Mouse (Mus musculus): ENCODE measurements around the gene Lrwd1.
"Not testable (repeated sequence)": the region's sequence is repeated elsewhere in the genome, so short reads cannot be mapped to it uniquely, and the experiment has no call there.

Lrwd1 gene

DNA sequence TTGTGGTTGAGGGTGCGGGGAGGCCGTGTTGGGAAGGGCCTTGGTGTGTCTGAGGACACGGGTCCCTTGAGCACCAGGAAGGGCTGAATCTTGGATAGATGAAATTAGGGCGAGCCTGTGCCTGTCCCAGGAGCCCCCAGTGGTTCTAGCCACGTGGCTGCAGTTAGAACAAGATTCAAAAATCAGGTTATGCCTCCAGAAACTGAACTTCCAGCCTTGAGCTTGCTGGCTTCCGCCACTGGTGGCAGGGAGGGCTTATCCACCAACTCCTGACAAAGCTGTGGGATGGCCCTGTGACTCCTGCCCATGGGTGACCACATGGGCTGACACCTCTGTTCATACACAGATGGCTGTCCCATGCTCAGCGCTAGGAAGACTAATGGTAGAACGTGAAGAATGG, 11.8 kb upstream of the Lrwd1 start:
- no peak for DNase-seq (ENCODE audit: low spot score in 2 of 2)

- peak; percentile 75 to 80 for DNase-seq (ENCODE audit: low spot score in 2 of 2)
These were observed 11.1 kb upstream of the Lrwd1 start for GRCm38 (mm10) chr5:136146936-136147335.

DNA sequence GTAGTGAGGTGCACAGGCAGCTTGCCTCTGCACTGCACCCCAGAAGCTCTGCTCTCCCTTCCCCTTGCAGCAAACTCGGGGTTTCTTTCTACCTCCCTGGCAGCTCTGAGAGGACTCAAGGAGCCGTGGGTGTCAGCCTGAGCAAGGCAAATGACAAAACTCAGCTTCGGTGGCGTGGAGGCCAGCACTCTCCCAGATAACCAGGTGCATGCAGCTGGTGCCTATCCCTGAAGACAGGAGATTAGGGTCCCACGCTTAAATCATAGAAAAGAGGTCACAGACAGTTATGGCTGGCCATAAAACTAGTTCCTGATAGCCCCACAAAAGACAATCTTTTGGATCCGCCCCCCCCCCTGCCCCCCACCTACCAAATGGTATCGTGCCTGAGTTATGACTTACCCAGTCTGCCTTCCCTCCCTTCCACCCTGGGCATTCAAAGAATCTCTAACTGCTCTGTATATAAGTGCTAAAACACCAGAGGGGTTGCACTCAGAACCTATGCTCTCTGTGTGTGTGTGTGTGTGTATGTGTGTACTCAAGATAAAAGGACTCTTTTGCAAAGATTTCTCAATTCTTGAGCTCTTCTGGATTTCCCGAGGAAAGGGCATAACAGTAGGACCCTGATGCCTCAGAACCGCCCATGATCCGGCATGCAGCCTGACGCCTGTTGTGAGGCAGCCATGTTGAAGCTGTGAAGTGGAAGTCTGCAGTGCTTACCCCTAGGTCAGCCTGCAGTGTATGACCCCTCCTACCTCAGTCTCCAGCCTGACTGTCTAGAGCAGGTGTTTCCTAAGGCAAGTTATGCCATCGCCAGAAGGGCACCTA, 8.9 kb upstream of the Lrwd1 start:
- DNase-seq (ENCODE audit: low spot score in 2 of 2) = no peak

DNA sequence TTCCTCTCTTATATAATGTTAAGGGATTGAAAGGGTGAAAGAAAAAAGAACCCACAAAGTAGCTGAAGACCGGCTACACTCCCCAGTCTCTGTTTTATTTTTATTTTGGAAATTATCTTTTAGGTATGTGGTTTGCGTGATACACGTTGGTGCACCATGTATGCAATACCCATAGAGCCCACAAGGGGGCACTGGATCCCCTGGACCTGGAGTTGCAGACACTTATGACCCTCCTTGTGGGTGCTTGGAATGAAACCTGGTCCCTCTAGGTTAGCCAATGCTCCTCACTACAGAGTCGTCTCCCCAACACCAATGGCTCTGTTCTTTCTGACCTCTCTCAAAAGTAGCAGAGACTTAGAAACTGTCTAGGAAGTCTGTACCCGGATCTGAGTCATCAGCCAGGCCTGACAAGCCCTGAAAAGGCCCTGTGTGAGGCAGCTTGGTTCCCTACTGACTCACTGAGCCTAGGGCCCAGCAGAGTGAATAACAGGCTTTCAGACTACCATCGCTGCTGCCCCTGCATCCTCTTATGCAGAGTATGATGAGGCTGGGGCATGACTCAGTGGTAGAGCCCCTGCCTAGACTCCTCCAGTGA, 7.4 kb upstream of the Lrwd1 start:
- DNase-seq (ENCODE audit: low spot score in 2 of 2) = no peak

DNA sequence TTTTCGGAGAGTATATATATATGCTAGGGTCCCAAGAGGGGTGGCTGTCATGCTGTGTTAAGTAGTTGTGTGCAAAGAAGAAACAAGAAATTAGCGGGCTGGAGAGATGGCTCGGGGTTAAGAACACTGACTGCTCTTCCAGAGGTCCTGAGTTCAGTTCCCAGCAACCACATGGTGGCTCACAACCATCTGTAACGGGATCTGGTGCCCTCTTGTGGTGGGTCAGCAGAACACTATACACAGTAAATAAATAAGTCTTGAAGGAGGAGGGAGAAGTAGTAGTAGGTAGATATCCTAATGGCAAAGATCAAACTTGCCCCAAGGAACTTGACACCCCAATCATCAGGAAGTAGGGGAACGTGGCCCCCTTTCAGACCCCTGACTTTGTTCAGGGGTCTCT, 6.9 kb upstream of the Lrwd1 start:
- no peak for DNase-seq (ENCODE audit: low spot score in 2 of 2)

- DNase-seq (ENCODE audit: low spot score in 2 of 2) = no peak
These were observed 4.2 kb upstream of the Lrwd1 start for GRCm38 (mm10) chr5:136140057-136140482.

- DNase-seq (ENCODE audit: low spot score in 2 of 2) = no peak
These were observed 3.5 kb upstream of the Lrwd1 start for GRCm38 (mm10) chr5:136139393-136139792.

- DNase-seq (ENCODE audit: low spot score in 2 of 2) = peak; percentile 59 to 66
These were observed 1.9 kb upstream of the Lrwd1 start for GRCm38 (mm10) chr5:136137658-136138274.

DNA sequence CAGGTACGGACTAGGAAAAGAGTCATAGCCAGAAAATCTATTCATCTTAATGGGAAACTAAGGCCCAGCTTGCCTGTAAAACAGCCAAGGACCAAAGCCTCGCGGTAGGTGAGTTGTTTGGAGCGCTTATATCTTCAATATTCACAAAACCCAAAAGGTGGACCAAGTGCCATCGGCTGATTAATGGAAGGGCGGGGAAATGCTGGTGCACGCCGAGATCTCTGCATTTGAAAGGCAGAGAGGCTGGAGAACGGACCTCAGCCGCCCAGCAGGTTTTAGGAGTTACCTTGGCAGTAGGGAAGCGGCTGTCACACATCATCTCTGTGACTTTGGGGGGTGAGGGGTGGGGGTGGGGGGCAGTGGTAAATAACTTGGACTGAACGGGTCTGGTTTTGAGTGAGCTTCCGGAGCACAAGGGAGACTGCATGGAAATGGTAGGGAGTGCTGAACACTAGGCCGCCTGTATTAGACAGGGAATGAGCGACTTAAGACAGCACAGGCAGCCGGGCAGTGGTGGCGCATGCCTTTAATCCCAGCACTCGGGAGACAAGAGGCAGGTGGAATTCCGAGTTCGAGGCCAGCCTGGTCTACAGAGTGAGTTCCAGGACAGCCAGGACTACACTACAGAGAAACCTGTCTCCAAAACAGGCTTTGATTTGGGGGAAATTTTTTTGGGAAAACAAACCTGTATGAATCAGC, 567 bp upstream of the Lrwd1 start:
- no peak for DNase-seq (ENCODE audit: low spot score in 2 of 2)

- DNase-seq (ENCODE audit: low spot score in 2 of 2) = no peak
These were observed 13.7 kb downstream of the Lrwd1 start for GRCm38 (mm10) chr5:136122165-136122564.

DNA sequence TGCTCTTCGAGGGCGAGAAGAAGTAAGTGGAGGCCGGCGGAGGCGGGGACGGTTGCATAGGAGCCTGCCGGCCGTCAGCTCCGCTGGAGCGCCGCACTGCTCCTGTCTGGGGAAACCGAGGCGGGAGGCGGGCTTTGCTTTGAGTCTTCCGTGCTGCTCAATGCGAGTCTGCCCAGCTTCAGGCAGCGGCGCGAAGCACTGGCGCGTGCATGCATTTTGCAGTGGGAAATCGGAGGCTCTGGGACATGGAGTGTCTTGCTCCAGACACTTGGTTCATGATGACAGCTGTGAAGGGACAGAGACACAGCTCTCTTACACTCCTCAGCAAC, 19.1 kb downstream of the Lrwd1 start:
- DNase-seq (ENCODE audit: low spot score in 2 of 2) = no peak

- peak; percentile 95 to 96 for DNase-seq (ENCODE audit: low spot score in 2 of 2)
These were observed 19.7 kb downstream of the Lrwd1 start, which contains the start of gene Polr2j for GRCm38 (mm10) chr5:136115891-136116783. Polr2j (plus strand) TSS chr5:136116631.

- not testable (repeated sequence) for DNase-seq (ENCODE audit: low spot score in 2 of 2)
These were observed 22.3 kb downstream of the Lrwd1 start for GRCm38 (mm10) chr5:136113546-136113945.

GRCm38 (mm10) chr5:136109042-136109441, 26.8 kb downstream of the Lrwd1 start:
- DNase-seq (ENCODE audit: low spot score in 2 of 2) = no peak

DNA sequence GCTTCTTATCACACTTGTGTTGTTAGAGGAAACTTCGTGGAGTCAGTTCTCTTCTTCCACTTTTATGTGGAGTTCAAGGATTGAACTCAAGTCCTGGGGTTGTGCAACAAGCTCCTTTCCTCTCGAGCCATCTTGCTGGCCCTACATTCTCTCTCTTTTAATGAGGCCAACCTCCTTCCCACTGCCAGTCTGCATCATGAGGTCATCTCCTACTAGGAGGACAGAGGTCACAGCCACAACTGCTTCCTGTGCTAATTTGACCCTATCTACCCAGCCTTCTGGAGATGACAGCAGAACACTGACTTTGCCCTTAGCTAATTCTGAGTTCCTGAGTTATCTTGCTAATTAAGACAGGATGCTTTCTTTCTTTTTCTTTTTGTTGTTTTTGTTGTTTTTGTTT, 27.4 kb downstream of the Lrwd1 start:
- no peak for DNase-seq (ENCODE audit: low spot score in 2 of 2)

- no peak for DNase-seq (ENCODE audit: low spot score in 2 of 2)
These were observed 31.4 kb downstream of the Lrwd1 start for GRCm38 (mm10) chr5:136104511-136104910.

GRCm38 (mm10) chr5:136102099-136102820, 33.6 kb downstream of the Lrwd1 start:
- peak; percentile 58 to 63 for DNase-seq (ENCODE audit: low spot score in 2 of 2)

- DNase-seq (ENCODE audit: low spot score in 2 of 2) = no peak
These were observed 37.3 kb downstream of the Lrwd1 start for GRCm38 (mm10) chr5:136098536-136098935.

DNA sequence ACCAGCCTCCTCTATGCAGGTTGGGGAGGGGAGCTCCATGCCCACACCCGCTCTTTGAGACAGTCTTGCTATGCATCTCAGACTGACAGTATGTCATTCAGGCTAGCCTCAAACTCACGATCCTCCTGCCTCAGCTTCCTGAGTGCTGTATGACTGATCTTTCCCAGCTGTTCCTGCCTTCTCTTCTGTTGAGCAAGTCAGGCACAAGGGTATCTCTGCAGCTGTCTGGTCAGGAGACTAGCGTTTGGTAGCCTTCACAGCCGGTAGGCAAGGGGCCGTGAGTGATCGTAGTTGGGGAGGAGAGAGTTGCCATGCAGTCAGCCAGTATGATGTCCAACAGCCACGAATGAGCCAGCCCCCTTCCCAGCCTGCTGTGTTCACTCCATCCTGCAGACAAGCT, 40.8 kb downstream of the Lrwd1 start:
- no peak for DNase-seq (ENCODE audit: low spot score in 2 of 2)

DNA sequence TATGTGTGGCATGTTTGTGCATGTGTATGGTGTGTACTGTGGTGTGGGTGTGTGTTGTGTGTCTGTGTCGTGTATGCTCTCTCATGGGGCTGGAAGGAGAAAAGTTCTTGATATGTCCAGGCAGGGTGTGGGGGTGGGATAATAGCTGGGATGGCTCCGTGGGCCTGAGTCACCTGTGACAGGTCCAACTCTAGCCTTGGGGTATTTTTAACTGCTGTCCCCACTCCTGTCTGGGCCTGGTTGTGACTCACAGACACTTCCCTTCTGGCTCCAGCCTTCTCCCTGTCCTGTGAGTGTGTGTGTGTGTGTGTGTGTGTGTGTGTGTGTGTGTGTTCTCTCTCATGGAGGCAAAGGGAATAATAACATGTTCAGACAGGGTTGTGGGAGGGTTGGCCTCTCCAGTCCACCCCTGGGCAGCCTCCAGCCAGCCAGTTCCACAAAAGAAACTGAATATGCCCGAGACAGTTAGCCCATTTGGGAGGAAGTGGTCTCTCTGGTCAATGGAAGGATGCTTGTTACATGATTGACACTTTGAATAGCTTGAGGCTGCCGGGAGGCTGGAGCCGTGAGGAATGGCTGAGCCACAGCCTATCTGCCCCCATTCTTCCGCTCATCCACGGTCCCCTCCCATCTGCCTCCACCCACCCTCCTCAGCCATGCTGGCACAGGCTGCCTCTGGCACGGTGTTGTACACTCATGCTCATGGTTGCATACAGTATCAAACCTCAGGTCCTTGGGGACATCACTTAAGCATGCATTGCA, 41.4 kb downstream of the Lrwd1 start:
- DNase-seq (ENCODE audit: low spot score in 2 of 2) = no peak

All from spleen, postnatal 36 days (tissue).